Mouse (Mus musculus) liver, embryonic 16.5 days (tissue): ENCODE measurements around the gene Dusp22. TPM values are rescaled to one million over a fixed set of nuclear protein-coding genes. Genes with fewer than 3 reads are reported as not detected.

Source experiments
- ATAC-seq: fragments of 200-750 bp; cut with Nextera tagmentation; 2 replicates; pipeline ENCODE4 v1.8.0; 2017; ENCODE audit warnings: low read depth, mild to moderate bottlenecking, moderate number of reproducible peaks, moderate library complexity
- H3K27ac ChIP-seq: fragments of 300-500 bp; sonication (generic); 2 replicates; pipeline ENCODE4 v1.5.1; 2014; ENCODE audit warnings: mild to moderate bottlenecking, low read length
- H3K27me3 ChIP-seq: fragments of 300-500 bp; sonication (generic); 2 replicates; pipeline ENCODE4 v1.6.1; 2014; ENCODE audit warnings: low read depth, low read length, mixed read lengths; ENCODE audit not compliant: control insufficient read depth, insufficient read depth
- H3K36me3 ChIP-seq: fragments of 300-500 bp; sonication (generic); 2 replicates; pipeline ENCODE4 v1.6.1; 2014; ENCODE audit warnings: mild to moderate bottlenecking; ENCODE audit not compliant: control insufficient read depth, insufficient read depth
- H3K4me1 ChIP-seq: fragments of 300-500 bp; sonication (generic); 2 replicates; pipeline ENCODE4 v1.6.1; 2014; ENCODE audit warnings: low read depth, low read length, mixed read lengths; ENCODE audit not compliant: control insufficient read depth
- H3K4me2 ChIP-seq: fragments of 300-500 bp; sonication (generic); 2 replicates; pipeline ENCODE4 v1.6.1; 2014; ENCODE audit warnings: low read depth, low read length, mixed read lengths
- H3K4me3 ChIP-seq: fragments of 300-500 bp; sonication (generic); 2 replicates; pipeline ENCODE4 v1.5.1; 2014; ENCODE audit warnings: low read depth, mild to moderate bottlenecking, low read length
- H3K9ac ChIP-seq: fragments of 300-500 bp; sonication (generic); 2 replicates; pipeline ENCODE4 v1.6.1; 2014; ENCODE audit warnings: low read depth, low read length
- H3K9me3 ChIP-seq: fragments of 300-500 bp; sonication (generic); replicated peaks from 2 replicates; pipeline ENCODE4 v1.6.1; 2016; ENCODE audit warnings: low read length; ENCODE audit not compliant: control insufficient read depth
- WGBS: fragments of 180-500 bp; shearing (Covaris S2); extraction: QIAGEN DNeasy Blood & Tissue Kit; methylation state at CpG from one replicate; pipeline ENCODE4 v1.1.7; 2014; ENCODE audit not compliant: insufficient replicate concordance; 5-methylcytosine and 5-hydroxymethylcytosine counted together
- polyA plus RNA-seq: library from polyadenylated mRNA; unstranded; fragments of >200 nt; fragmentation: Nextera tagmentation; extraction: Ambion mirVana; gene quantifications from 2 replicates; pipeline ENCODE4 v1.2.1, GENCODE M21; 2015

Dusp22 gene
- polyA plus RNA-seq, 1 experiment from 2014 or later = 8.2 TPM

- 68% methylated on average over 4 of the region's 4 CpGs for WGBS
- H3K27me3 ChIP-seq = no peaks in the 10 kb centered on the region
- no peak overlapping the region for H3K4me3 ChIP-seq
- no peak overlapping the region for H3K4me2 ChIP-seq
- H3K27ac ChIP-seq = no peak overlapping the region
- ATAC-seq = no peak
- no peaks in the 10 kb centered on the region for H3K36me3 ChIP-seq
- H3K9ac ChIP-seq = no peak overlapping the region
- H3K9me3 ChIP-seq = no peaks in the 10 kb centered on the region
- no peaks in the 10 kb centered on the region for H3K4me1 ChIP-seq
These were observed 17.7 kb upstream of the Dusp22 start for GRCm38 (mm10) chr13:30642053-30642452.

DNA sequence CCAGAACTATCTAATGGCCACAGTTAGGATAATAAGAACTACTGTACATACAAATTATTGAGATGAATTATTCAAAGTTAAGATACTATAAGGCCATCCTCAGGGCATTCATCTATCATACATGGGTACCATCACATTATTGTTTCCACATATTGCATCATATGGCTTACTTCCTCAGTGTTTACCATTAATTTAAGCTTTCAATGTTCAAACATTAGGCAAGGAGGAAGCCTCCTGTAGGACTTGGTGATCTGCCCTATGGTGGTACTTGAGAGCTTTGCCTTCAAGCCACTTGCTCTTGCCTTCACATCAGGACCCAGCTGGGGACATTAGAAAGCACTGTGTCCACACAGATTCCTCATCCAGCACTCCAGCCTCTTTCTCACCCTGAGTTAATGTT is 11.3 kb upstream of the Dusp22 start:
- no peak overlapping the region for H3K9ac ChIP-seq
- H3K36me3 ChIP-seq = no peaks in the 10 kb centered on the region
- H3K4me3 ChIP-seq = no peak overlapping the region
- H3K4me1 ChIP-seq = no peaks in the 10 kb centered on the region
- ATAC-seq = no peak
- no peak overlapping the region for H3K27ac ChIP-seq
- no peak overlapping the region for H3K4me2 ChIP-seq
- no peaks in the 10 kb centered on the region for H3K27me3 ChIP-seq
- H3K9me3 ChIP-seq = no peaks in the 10 kb centered on the region

DNA sequence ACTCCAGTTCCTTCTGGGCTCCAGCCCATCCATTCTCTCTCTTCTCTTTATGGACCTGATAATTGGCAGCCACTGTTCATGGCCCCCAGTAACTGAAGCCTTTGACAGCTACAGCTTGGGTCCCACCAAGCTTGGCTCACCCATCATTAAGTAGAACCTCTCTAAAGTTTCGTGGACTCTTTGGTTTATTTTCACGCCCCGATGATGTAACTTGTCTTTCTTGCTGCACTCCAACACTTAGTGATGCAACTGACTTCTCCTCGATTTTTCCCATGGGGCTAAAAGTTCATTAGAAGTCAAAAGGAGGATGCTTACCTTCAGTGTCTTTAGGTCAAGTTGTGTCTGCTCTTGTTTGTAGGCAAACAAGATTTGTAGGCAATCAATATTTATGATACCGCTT is 10.6 kb upstream of the Dusp22 start:
- H3K36me3 ChIP-seq = no peaks in the 10 kb centered on the region
- H3K27me3 ChIP-seq = no peaks in the 10 kb centered on the region
- ATAC-seq = no peak
- no peaks in the 10 kb centered on the region for H3K4me1 ChIP-seq
- no peak overlapping the region for H3K9ac ChIP-seq
- H3K27ac ChIP-seq = no peak overlapping the region
- no peak overlapping the region for H3K4me3 ChIP-seq
- H3K9me3 ChIP-seq = no peaks in the 10 kb centered on the region
- H3K4me2 ChIP-seq = no peak overlapping the region
- WGBS = 71% methylated on average over 5 of the region's 5 CpGs

- 56% methylated on average over 1 of the region's 1 CpGs for WGBS
- no peaks in the 10 kb centered on the region for H3K9me3 ChIP-seq
- H3K36me3 ChIP-seq = no peaks in the 10 kb centered on the region
- no peak overlapping the region for H3K4me3 ChIP-seq
- no peak overlapping the region for H3K27ac ChIP-seq
- no peak for ATAC-seq
- H3K4me2 ChIP-seq = no peak overlapping the region
- H3K4me1 ChIP-seq = no peaks in the 10 kb centered on the region
- no peaks in the 10 kb centered on the region for H3K27me3 ChIP-seq
- H3K9ac ChIP-seq = no peak overlapping the region
These were observed 9.1 kb upstream of the Dusp22 start for GRCm38 (mm10) chr13:30650684-30651083.

GRCm38 (mm10) chr13:30653051-30653450 is 6.7 kb upstream of the Dusp22 start:
- Histone ChIP-seq H3K36me3 (no peaks in the 10 kb centered on the region), H3K9me3 (no peaks in the 10 kb centered on the region), H3K27me3 (no peaks in the 10 kb centered on the region), H3K9ac (no peak overlapping the region), H3K4me1 (no peaks in the 10 kb centered on the region), H3K4me2 (no peak overlapping the region), H3K4me3 (no peak overlapping the region), H3K27ac (no peak overlapping the region)
- ATAC-seq = no peak
- 27% methylated on average over 4 of the region's 4 CpGs for WGBS

GRCm38 (mm10) chr13:30654463-30654862 is 5.3 kb upstream of the Dusp22 start:
- Histone ChIP-seq H3K4me3 (no peak overlapping the region), H3K27ac (no peak overlapping the region), H3K9me3 (no peaks in the 10 kb centered on the region), H3K9ac (no peak overlapping the region), H3K4me1 (no peaks in the 10 kb centered on the region), H3K36me3 (no peaks in the 10 kb centered on the region), H3K27me3 (no peaks in the 10 kb centered on the region), H3K4me2 (no peak overlapping the region)
- no peak for ATAC-seq
- 32% methylated on average over 5 of the region's 5 CpGs for WGBS

DNA sequence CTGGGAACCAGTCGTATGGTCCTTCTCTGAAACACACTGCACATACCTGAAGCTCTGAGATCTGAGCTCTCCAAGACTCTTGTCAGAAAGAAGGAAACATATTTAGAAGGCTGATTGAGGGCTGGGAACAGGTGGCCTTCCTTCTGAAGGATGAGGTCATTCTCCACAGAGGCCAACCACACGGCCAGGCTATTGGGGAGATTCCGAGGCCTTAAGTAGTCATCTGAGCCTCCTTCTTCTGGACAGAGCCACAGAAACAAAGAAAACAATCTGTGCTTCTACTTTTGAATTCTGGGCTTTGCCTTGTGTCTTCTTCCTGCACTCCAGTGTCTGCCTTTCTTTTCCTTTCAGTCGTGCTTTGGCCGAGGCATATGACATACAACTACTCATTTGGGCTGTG is 2.9 kb upstream of the Dusp22 start:
- Histone ChIP-seq H3K4me2 (no peak overlapping the region), H3K9ac (no peak overlapping the region), H3K4me3 (no peak overlapping the region), H3K27me3 (no peaks in the 10 kb centered on the region; the same call in 1 of the 2 replicates), H3K9me3 (no peaks in the 10 kb centered on the region), H3K36me3 (no peaks in the 10 kb centered on the region), H3K27ac (no peak overlapping the region), H3K4me1 (no peaks in the 10 kb centered on the region)
- ATAC-seq = no peak
- 54% methylated on average over 5 of the region's 5 CpGs for WGBS

GRCm38 (mm10) chr13:30657779-30658178 is 2.0 kb upstream of the Dusp22 start:
- H3K9me3 ChIP-seq = no peaks in the 10 kb centered on the region
- ATAC-seq = no peak
- 34% methylated on average over 2 of the region's 2 CpGs for WGBS

GRCm38 (mm10) chr13:30658201-30658996 is 1.4 kb upstream of the Dusp22 start:
- WGBS = 69% methylated on average over 2 of the region's 2 CpGs
- H3K27ac ChIP-seq = no peak overlapping the region
- no peaks in the 10 kb centered on the region for H3K9me3 ChIP-seq
- no peak overlapping the region for H3K4me2 ChIP-seq
- no peak for ATAC-seq
- H3K27me3 ChIP-seq = no peaks in the 10 kb centered on the region; the same call in 1 of the 2 replicates
- no peak overlapping the region for H3K9ac ChIP-seq
- H3K4me1 ChIP-seq = no peaks in the 10 kb centered on the region
- no peaks in the 10 kb centered on the region for H3K36me3 ChIP-seq
- no peak overlapping the region for H3K4me3 ChIP-seq

More at GRCm38 (mm10) chr13:30657779-30658178, 2.0 kb upstream of the Dusp22 start:
- H3K9ac ChIP-seq = no peak overlapping the region
- no peaks in the 10 kb centered on the region for H3K36me3 ChIP-seq
- H3K4me2 ChIP-seq = no peak overlapping the region
- no peaks in the 10 kb centered on the region; the same call in 1 of the 2 replicates for H3K27me3 ChIP-seq
- no peaks in the 10 kb centered on the region for H3K4me1 ChIP-seq
- no peak overlapping the region for H3K27ac ChIP-seq
- H3K4me3 ChIP-seq = no peak overlapping the region
